Mouse (Mus musculus) liver, embryonic 12.5 days (tissue): ENCODE results near the gene Btbd11. TPM values are rescaled to one million over a fixed set of nuclear protein-coding genes. Genes with fewer than 3 reads are reported as not detected.

Experiments used
- ATAC-seq: fragments of 200-750 bp; cut with Nextera tagmentation; 2 replicates; pipeline ENCODE4 v1.8.0; 2017; ENCODE audit warnings: moderate number of reproducible peaks, mild to moderate bottlenecking, moderate library complexity
- H3K27ac ChIP-seq: fragments of 300-500 bp; sonication (generic); 2 replicates; pipeline ENCODE4 v1.5.1; 2016; ENCODE audit warnings: mild to moderate bottlenecking
- H3K27me3 ChIP-seq: fragments of 300-500 bp; sonication (generic); replicated peaks from 2 replicates; pipeline ENCODE4 v1.6.1; 2016; ENCODE audit warnings: mild to moderate bottlenecking, moderate library complexity
- H3K36me3 ChIP-seq: fragments of 300-500 bp; sonication (generic); 2 replicates; pipeline ENCODE4 v1.6.1; 2016; ENCODE audit warnings: mild to moderate bottlenecking, moderate library complexity
- H3K4me1 ChIP-seq: fragments of 300-500 bp; sonication (generic); 2 replicates; pipeline ENCODE4 v1.6.1; 2016
- H3K4me2 ChIP-seq: fragments of 300-500 bp; sonication (generic); 2 replicates; pipeline ENCODE4 v1.6.1; 2016; ENCODE audit warnings: mild to moderate bottlenecking, moderate library complexity
- H3K4me3 ChIP-seq: fragments of 300-500 bp; sonication (generic); 2 replicates; pipeline ENCODE4 v1.5.1; 2016; ENCODE audit warnings: mild to moderate bottlenecking, moderate library complexity
- H3K9ac ChIP-seq: fragments of 300-500 bp; sonication (generic); 2 replicates; pipeline ENCODE4 v1.6.1; 2016; ENCODE audit warnings: mild to moderate bottlenecking, moderate library complexity
- H3K9me3 ChIP-seq: fragments of 300-500 bp; sonication (generic); replicated peaks from 2 replicates; pipeline ENCODE4 v1.6.1; 2016; ENCODE audit warnings: mild to moderate bottlenecking, moderate library complexity
- WGBS: fragments of 180-500 bp; shearing (Covaris S2); methylation state at CpG from one replicate; pipeline ENCODE4 v1.1.7; 2016; ENCODE audit not compliant: insufficient replicate concordance; 5-methylcytosine and 5-hydroxymethylcytosine counted together
- polyA plus RNA-seq: library from polyadenylated mRNA; unstranded; fragments of >200 nt; fragmentation: Nextera tagmentation; extraction: Ambion mirVana; gene quantifications from 2 replicates; pipeline ENCODE4 v1.2.1, GENCODE M21; 2016

Gene Btbd11
- polyA plus RNA-seq, 1 experiment from 2014 or later, result 0.32 TPM

GRCm38 (mm10) chr10:85517223-85518110, 130.9 kb downstream of the Btbd11 start:
- no peak for ATAC-seq
- H3K9ac ChIP-seq, result no peak overlapping the region
- no peaks in the 10 kb centered on the region for H3K4me1 ChIP-seq
- WGBS, result 60% methylated on average over 13 of the region's 13 CpGs
- no peaks in the 10 kb centered on the region for H3K27me3 ChIP-seq
- H3K9me3 ChIP-seq, result no peaks in the 10 kb centered on the region
- H3K36me3 ChIP-seq, result no peaks in the 10 kb centered on the region
- H3K27ac ChIP-seq, result no peak overlapping the region
- no peak overlapping the region for H3K4me3 ChIP-seq
- no peak overlapping the region for H3K4me2 ChIP-seq

GRCm38 (mm10) chr10:85518111-85518409, 131.4 kb downstream of the Btbd11 start:
- Histone ChIP-seq H3K4me2 (no peak overlapping the region), H3K27ac (no peak overlapping the region), H3K9ac (no peak overlapping the region), H3K4me3 (no peak overlapping the region), H3K9me3 (no peaks in the 10 kb centered on the region), H3K36me3 (no peaks in the 10 kb centered on the region), H3K27me3 (no peaks in the 10 kb centered on the region), H3K4me1 (no peaks in the 10 kb centered on the region)
- ATAC-seq, result no peak
- WGBS, result 76% methylated on average over 6 of the region's 6 CpGs

GRCm38 (mm10) chr10:85522220-85522760, 135.7 kb downstream of the Btbd11 start:
- WGBS, result 67% methylated on average over 7 of the region's 7 CpGs
- no peak overlapping the region for H3K9ac ChIP-seq
- no peaks in the 10 kb centered on the region for H3K36me3 ChIP-seq
- H3K9me3 ChIP-seq, result no peaks in the 10 kb centered on the region
- H3K4me1 ChIP-seq, result no peaks in the 10 kb centered on the region
- no peak overlapping the region for H3K27ac ChIP-seq
- no peaks in the 10 kb centered on the region for H3K27me3 ChIP-seq
- H3K4me2 ChIP-seq, result no peak overlapping the region
- no peak overlapping the region for H3K4me3 ChIP-seq
- no peak for ATAC-seq

- Histone ChIP-seq H3K36me3 (no peaks in the 10 kb centered on the region), H3K9ac (no peak overlapping the region), H3K27me3 (0 out of 2 replicates have a peak, but pooled peaks cover 3% of the 10 kb centered on the region), H3K4me2 (no peak overlapping the region), H3K9me3 (no peaks in the 10 kb centered on the region), H3K27ac (no peak overlapping the region), H3K4me1 (no peaks in the 10 kb centered on the region), H3K4me3 (no peak overlapping the region)
- no peak for ATAC-seq
- WGBS, result 32% methylated on average over 7 of the region's 7 CpGs
These were observed 138.8 kb downstream of the Btbd11 start for GRCm38 (mm10) chr10:85525267-85526015.

- WGBS, result 67% methylated on average over 2 of the region's 2 CpGs
- Histone ChIP-seq H3K4me1 (no peaks in the 10 kb centered on the region), H3K27me3 (0 out of 2 replicates have a peak, but pooled peaks cover 3% of the 10 kb centered on the region), H3K27ac (no peak overlapping the region), H3K36me3 (no peaks in the 10 kb centered on the region), H3K9ac (no peak overlapping the region), H3K4me2 (no peak overlapping the region), H3K4me3 (no peak overlapping the region), H3K9me3 (no peaks in the 10 kb centered on the region)
- ATAC-seq, result no peak
These were observed 140.0 kb downstream of the Btbd11 start for GRCm38 (mm10) chr10:85526657-85527056.

- 56% methylated on average over 4 of the region's 4 CpGs for WGBS
- Histone ChIP-seq H3K4me2 (no peak overlapping the region), H3K4me1 (no peaks in the 10 kb centered on the region), H3K27ac (no peak overlapping the region), H3K27me3 (0 out of 2 replicates have a peak, but pooled peaks cover 3% of the 10 kb centered on the region), H3K9ac (no peak overlapping the region), H3K9me3 (no peaks in the 10 kb centered on the region), H3K4me3 (no peak overlapping the region), H3K36me3 (no peaks in the 10 kb centered on the region)
- no peak for ATAC-seq
These were observed 141.1 kb downstream of the Btbd11 start for GRCm38 (mm10) chr10:85527722-85528121.

GRCm38 (mm10) chr10:85533192-85533710, 146.6 kb downstream of the Btbd11 start:
- H3K9ac ChIP-seq, result no peak overlapping the region
- H3K4me2 ChIP-seq, result no peak overlapping the region
- 49% methylated on average over 7 of the region's 7 CpGs for WGBS
- no peak overlapping the region for H3K4me3 ChIP-seq
- H3K4me1 ChIP-seq, result no peaks in the 10 kb centered on the region
- no peak overlapping the region for H3K27ac ChIP-seq
- no peaks in the 10 kb centered on the region for H3K9me3 ChIP-seq
- H3K36me3 ChIP-seq, result no peaks in the 10 kb centered on the region
- ATAC-seq, result no peak
- H3K27me3 ChIP-seq, result 0 out of 2 replicates have a peak, but pooled peaks cover 3% of the 10 kb centered on the region

- 63% methylated on average over 11 of the region's 11 CpGs for WGBS
- H3K4me3 ChIP-seq, result no peak overlapping the region
- ATAC-seq, result no peak
These were observed 151.6 kb downstream of the Btbd11 start for GRCm38 (mm10) chr10:85538051-85538753.

GRCm38 (mm10) chr10:85539510-85540120, 153.0 kb downstream of the Btbd11 start:
- Histone ChIP-seq H3K9ac (no peak overlapping the region), H3K27ac (no peak overlapping the region), H3K27me3 (no peaks in the 10 kb centered on the region), H3K36me3 (no peaks in the 10 kb centered on the region), H3K4me2 (no peak overlapping the region), H3K4me1 (no peaks in the 10 kb centered on the region), H3K9me3 (no peaks in the 10 kb centered on the region), H3K4me3 (no peak overlapping the region)
- no peak for ATAC-seq
- WGBS, result 40% methylated on average over 8 of the region's 8 CpGs

More at GRCm38 (mm10) chr10:85538051-85538753, 151.6 kb downstream of the Btbd11 start:
- Histone ChIP-seq H3K27ac (no peak overlapping the region), H3K4me1 (no peaks in the 10 kb centered on the region), H3K27me3 (no peaks in the 10 kb centered on the region), H3K9me3 (no peaks in the 10 kb centered on the region), H3K9ac (no peak overlapping the region), H3K4me2 (no peak overlapping the region), H3K36me3 (no peaks in the 10 kb centered on the region)

GRCm38 (mm10) chr10:85540311-85541093, 153.9 kb downstream of the Btbd11 start:
- no peak overlapping the region for H3K4me2 ChIP-seq
- no peak for ATAC-seq
- H3K27me3 ChIP-seq, result no peaks in the 10 kb centered on the region
- 72% methylated on average over 13 of the region's 13 CpGs for WGBS
- no peak overlapping the region for H3K27ac ChIP-seq
- no peak overlapping the region for H3K4me3 ChIP-seq
- no peaks in the 10 kb centered on the region for H3K4me1 ChIP-seq
- H3K9me3 ChIP-seq, result no peaks in the 10 kb centered on the region
- no peak overlapping the region for H3K9ac ChIP-seq
- H3K36me3 ChIP-seq, result no peaks in the 10 kb centered on the region

- H3K4me3 ChIP-seq, result no peak overlapping the region
- no peak for ATAC-seq
- no peak overlapping the region for H3K27ac ChIP-seq
- H3K27me3 ChIP-seq, result no peaks in the 10 kb centered on the region
- H3K4me1 ChIP-seq, result no peaks in the 10 kb centered on the region
- H3K9ac ChIP-seq, result no peak overlapping the region
- WGBS, result 67% methylated on average over 3 of the region's 3 CpGs
- no peak overlapping the region for H3K4me2 ChIP-seq
- H3K36me3 ChIP-seq, result no peaks in the 10 kb centered on the region
- no peaks in the 10 kb centered on the region for H3K9me3 ChIP-seq
These were observed 154.9 kb downstream of the Btbd11 start for GRCm38 (mm10) chr10:85541481-85541880.
